Mouse (Mus musculus) lung, postnatal 0 days (tissue): ENCODE data around the gene Cenpe. TPM values are rescaled to one million over a fixed set of nuclear protein-coding genes. Genes with fewer than 3 reads are reported as not detected.

Experiments used
- ATAC-seq: fragments of 200-750 bp; cut with Nextera tagmentation; 2 replicates; pipeline ENCODE4 v1.8.0; 2017; ENCODE audit warnings: moderate library complexity
- DNase-seq: peaks from one replicate; pipeline ENCODE4 v3.0.0-alpha.2; 2016; ENCODE audit warnings: low spot score
- H3K27ac ChIP-seq: fragments of 300-500 bp; sonication (generic); 2 replicates; pipeline ENCODE4 v1.5.1; 2014; ENCODE audit warnings: antibody characterized with exemption, mild to moderate bottlenecking, low read length, mixed read lengths
- H3K27me3 ChIP-seq: fragments of 300-500 bp; sonication (generic); replicated peaks from 2 replicates; pipeline ENCODE4 v1.6.1; 2014; ENCODE audit warnings: low read length, mixed read lengths; ENCODE audit not compliant: insufficient read depth
- H3K36me3 ChIP-seq: fragments of 300-500 bp; sonication (generic); 2 replicates; pipeline ENCODE4 v1.6.1; 2014; ENCODE audit warnings: low read length, mixed read lengths; ENCODE audit not compliant: insufficient read depth
- H3K4me1 ChIP-seq: fragments of 300-500 bp; sonication (generic); 2 replicates; pipeline ENCODE4 v1.6.1; 2014; ENCODE audit warnings: antibody characterized with exemption, low read depth, low read length, mixed read lengths; ENCODE audit not compliant: insufficient read depth
- H3K4me2 ChIP-seq: fragments of 300-500 bp; sonication (generic); replicated peaks from 2 replicates; pipeline ENCODE4 v1.6.1; 2014; ENCODE audit warnings: low read depth, mild to moderate bottlenecking, low read length, moderate library complexity, mixed read lengths
- H3K4me3 ChIP-seq: fragments of 300-500 bp; sonication (generic); 2 replicates; pipeline ENCODE4 v1.5.1; 2014; ENCODE audit warnings: low read depth, low read length
- H3K9ac ChIP-seq: fragments of 300-500 bp; sonication (generic); replicated peaks from 2 replicates; pipeline ENCODE4 v1.6.1; 2014; ENCODE audit warnings: low read depth, mild to moderate bottlenecking
- H3K9me3 ChIP-seq: fragments of 300-500 bp; sonication (generic); 2 replicates; pipeline ENCODE4 v1.6.1; 2016; ENCODE audit warnings: low read length, mixed read lengths
- CTCF ChIP-seq: IDR thresholded peaks from 2 replicates; pipeline ENCODE4 v1.5.1; 2016; ENCODE audit warnings: antibody characterized with exemption, mild to moderate bottlenecking
- EP300 ChIP-seq: IDR thresholded peaks from 2 replicates; pipeline ENCODE4 v1.6.1; 2016; ENCODE audit warnings: antibody characterized with exemption, mild to moderate bottlenecking, control low read depth
- WGBS: fragments of 180-500 bp; shearing (Covaris S2); extraction: QIAGEN DNeasy Blood & Tissue Kit; methylation state at CpG from one replicate; pipeline ENCODE4 v1.1.7; 2014; 5-methylcytosine and 5-hydroxymethylcytosine counted together
- polyA plus RNA-seq: library from polyadenylated mRNA; unstranded; fragments of >200 nt; fragmentation: Nextera tagmentation; extraction: Ambion mirVana; gene quantifications from 2 replicates; pipeline ENCODE4 v1.2.1, GENCODE M21; 2015

Gene Cenpe
- polyA plus RNA-seq, 1 experiment from 2014 or later, result 1.1 TPM

GRCm38 (mm10) chr3:135300081-135300480 is 87.7 kb downstream of the Cenpe start:
- H3K9me3 ChIP-seq, result no peaks in the 10 kb centered on the region
- no peak for DNase-seq
- WGBS, result 52% methylated on average over 6 of the region's 6 CpGs

GRCm38 (mm10) chr3:135304060-135304459 is 91.7 kb downstream of the Cenpe start:
- Histone ChIP-seq H3K4me2 (no peak overlapping the region), H3K4me1 (no peaks in the 10 kb centered on the region; the same call in 1 of the 2 replicates), H3K9me3 (no peaks in the 10 kb centered on the region), H3K36me3 (no peaks in the 10 kb centered on the region), H3K9ac (no peak overlapping the region), H3K27ac (no peak overlapping the region), H3K4me3 (no peak overlapping the region), H3K27me3 (no peaks in the 10 kb centered on the region)
- no peak for DNase-seq
- 55% methylated on average over 6 of the region's 6 CpGs for WGBS
- no peak for ATAC-seq
- TF ChIP-seq CTCF (no peak), EP300 (no peak)

More at GRCm38 (mm10) chr3:135300081-135300480, 87.7 kb downstream of the Cenpe start:
- Histone ChIP-seq H3K4me2 (no peak overlapping the region), H3K4me1 (no peaks in the 10 kb centered on the region), H3K27me3 (no peaks in the 10 kb centered on the region), H3K36me3 (no peaks in the 10 kb centered on the region), H3K4me3 (no peak overlapping the region), H3K27ac (no peak overlapping the region), H3K9ac (no peak overlapping the region)
- no peak for TF ChIP-seq EP300
- TF ChIP-seq CTCF, result no peak
- ATAC-seq, result no peak

- no peaks in the 10 kb centered on the region for H3K9me3 ChIP-seq
- no peaks in the 10 kb centered on the region for H3K36me3 ChIP-seq
- 29% methylated on average over 9 of the region's 9 CpGs for WGBS
- ATAC-seq, result no peak
- no peaks in the 10 kb centered on the region for H3K27me3 ChIP-seq
- no peak overlapping the region for H3K9ac ChIP-seq
- no peaks in the 10 kb centered on the region; the same call in 1 of the 2 replicates for H3K4me1 ChIP-seq
- H3K4me2 ChIP-seq, result no peak overlapping the region
- H3K4me3 ChIP-seq, result no peak overlapping the region
- peak; percentile 24 for DNase-seq
- TF ChIP-seq CTCF (no peak), EP300 (no peak)
- no peak overlapping the region for H3K27ac ChIP-seq
Observed at GRCm38 (mm10) chr3:135304566-135304965, 92.2 kb downstream of the Cenpe start.

DNA sequence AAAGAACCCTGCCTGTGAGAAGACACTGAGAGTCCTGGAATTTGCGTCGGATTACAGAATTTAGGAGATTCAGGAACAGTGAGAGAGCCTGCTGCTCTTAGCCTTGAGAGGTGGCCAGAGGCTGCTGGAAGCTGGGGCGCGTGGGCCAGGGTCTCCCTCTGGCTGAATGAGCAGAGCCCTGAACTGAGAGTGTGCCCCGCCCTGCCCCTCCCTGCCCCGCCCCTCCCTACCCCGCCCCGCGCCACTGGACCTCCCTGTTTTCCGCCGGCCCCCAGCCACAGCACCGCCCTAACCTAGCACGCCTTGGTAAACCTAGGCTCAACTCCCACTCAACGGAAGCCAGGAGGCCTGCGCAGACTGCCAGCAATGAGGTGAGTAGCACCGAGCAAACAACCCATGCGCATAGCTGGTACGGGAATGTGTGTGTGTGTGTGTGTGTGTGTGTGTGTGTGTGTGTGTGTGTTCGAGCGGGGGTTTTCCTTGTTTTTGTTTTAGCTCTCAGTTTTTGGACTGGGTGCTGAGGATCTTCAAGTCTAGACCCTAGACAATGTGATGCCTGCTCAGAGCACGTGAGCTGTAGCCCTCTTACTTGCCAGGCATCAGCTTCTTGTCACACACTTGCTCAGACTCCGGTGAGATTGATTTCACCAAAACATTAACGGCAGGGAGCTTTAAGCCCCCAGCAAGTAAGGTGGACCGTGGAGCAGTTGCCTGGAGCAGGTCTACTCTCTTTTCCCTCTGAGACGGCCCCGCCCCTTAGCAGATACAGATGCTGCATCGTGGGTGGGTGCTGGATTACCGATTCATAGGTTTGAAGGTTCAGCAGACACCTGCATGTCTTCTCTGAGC is 95.3 kb downstream of the Cenpe start, which contains the start of gene Slc9b2:
Slc9b2 (plus strand) TSS at position 290 of the 849 bp plus-strand sequence.
- no peak within 1 kb of the TSS for H3K27ac ChIP-seq
- WGBS, result 8% methylated on average over 22 of the region's 28 CpGs
- no peak for TF ChIP-seq EP300
- DNase-seq (peak; percentile 83), ATAC-seq (peak; percentile 97)
- peak within 1 kb of the TSS; percentile 69 for H3K4me2 ChIP-seq
- H3K36me3 ChIP-seq, result no peaks in the 10 kb centered on the region
- H3K4me3 ChIP-seq, result peak within 1 kb of the TSS; percentile 28
- no peaks in the 10 kb centered on the region for H3K27me3 ChIP-seq
- H3K4me1 ChIP-seq, result no peaks in the 10 kb centered on the region; the same call in 1 of the 2 replicates
- H3K9ac ChIP-seq, result no peak within 1 kb of the TSS
- H3K9me3 ChIP-seq, result no peaks in the 10 kb centered on the region

- no peak overlapping the region for H3K4me3 ChIP-seq
- WGBS, result 34% methylated on average over 2 of the region's 2 CpGs
- no peak for ATAC-seq
- DNase-seq, result no peak
- no peaks in the 10 kb centered on the region for H3K4me1 ChIP-seq
- TF ChIP-seq CTCF, result peak; percentile 26; the same call in 1 of the 2 replicates
- TF ChIP-seq EP300, result no peak
- H3K36me3 ChIP-seq, result no peaks in the 10 kb centered on the region
- H3K9me3 ChIP-seq, result no peaks in the 10 kb centered on the region
- no peaks in the 10 kb centered on the region for H3K27me3 ChIP-seq
- H3K27ac ChIP-seq, result no peak overlapping the region
- no peak overlapping the region for H3K9ac ChIP-seq
- H3K4me2 ChIP-seq, result no peak overlapping the region
Observed at GRCm38 (mm10) chr3:135312916-135313491, 100.7 kb downstream of the Cenpe start.

DNA sequence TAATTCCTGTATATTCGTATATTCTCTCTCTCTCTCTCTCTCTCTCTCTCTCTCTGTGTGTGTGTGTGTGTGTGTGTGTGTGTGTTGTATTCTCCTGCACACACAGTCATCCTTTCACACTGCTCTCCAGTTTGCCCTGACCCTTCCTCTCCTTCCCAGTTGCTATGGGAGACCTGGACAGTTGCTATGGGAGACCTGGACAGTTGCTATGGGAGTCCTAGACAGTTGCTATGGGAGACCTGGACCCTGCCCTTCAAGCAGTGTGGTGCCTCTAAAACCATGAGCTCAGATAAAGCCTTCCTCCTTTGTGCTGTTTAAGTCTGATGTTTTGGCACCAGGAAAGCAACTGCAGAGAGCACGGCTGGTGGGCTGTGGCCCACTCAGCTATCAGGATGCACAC is 101.4 kb downstream of the Cenpe start:
- Histone ChIP-seq H3K4me3 (no peak overlapping the region), H3K9me3 (no peaks in the 10 kb centered on the region), H3K27me3 (no peaks in the 10 kb centered on the region), H3K9ac (no peak overlapping the region), H3K36me3 (no peaks in the 10 kb centered on the region), H3K27ac (no peak overlapping the region), H3K4me2 (no peak overlapping the region), H3K4me1 (no peaks in the 10 kb centered on the region)
- 78% methylated on average over 2 of the region's 2 CpGs for WGBS
- ATAC-seq (no peak), DNase-seq (no peak)
- TF ChIP-seq EP300 (no peak), CTCF (no peak)
